Mouse (Mus musculus): ENCODE data around the gene Klhl21. TPM values are rescaled to one million over a fixed set of nuclear protein-coding genes. Genes with fewer than 3 reads are reported as not detected.

Klhl21 gene
- polyA plus RNA-seq, 2 experiments = 2.3 to 4.4 TPM

DNA sequence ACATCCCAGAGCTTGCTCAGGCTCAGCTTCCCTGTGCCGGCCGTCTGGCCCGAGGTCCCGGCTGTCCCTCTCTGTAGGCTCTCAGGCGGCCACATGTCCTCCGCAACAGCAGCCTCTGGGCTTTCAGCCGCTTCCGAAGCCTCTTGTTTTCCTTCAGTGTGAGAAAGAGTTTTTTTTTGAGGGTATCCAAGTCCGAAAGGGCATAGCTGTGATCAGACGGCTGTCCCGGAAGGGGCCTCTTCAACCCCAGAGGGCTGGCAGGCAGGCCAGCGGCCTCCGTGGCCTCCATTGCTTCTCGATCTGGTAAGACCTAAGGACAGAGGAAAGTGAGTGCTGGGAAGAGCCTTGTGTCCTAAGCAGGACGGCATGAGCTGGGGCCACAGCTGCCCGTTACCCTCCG is 25.6 kb upstream of the Klhl21 start:
- no peak for DNase-seq (ENCODE audit: low read depth in 3 of 3, low spot score in 3 of 3)
- Histone ChIP-seq H3K4me2 (ENCODE audit: low read depth) (no peak overlapping the region), H3K4me1 (replicated peaks; ENCODE audit: control insufficient read depth in 2 of 2, insufficient read depth in 2 of 2, low read length in 1 of 2) (peaks cover 5 to 7% of the 10 kb centered on the region in 2 experiments), H3K9me3 (ENCODE audit: control insufficient read depth, low read length) (no peaks in the 10 kb centered on the region), H3K27ac (no peak overlapping the region), H3K4me3 (ENCODE audit: insufficient read depth in 1 of 2, low read depth in 2 of 2, low read length in 2 of 2) (no peak overlapping the region), H3K36me3 (replicated peaks; ENCODE audit: control insufficient read depth, insufficient read depth, low read depth) (peaks cover 23% of the 10 kb centered on the region), H3K27me3 (ENCODE audit: control insufficient read depth, insufficient read depth, low read length) (no peaks in the 10 kb centered on the region), H3K9ac (replicated peaks) (no peak overlapping the region)
- WGBS (ENCODE audit: insufficient replicate concordance) = 48% methylated on average over 17 of the region's 17 CpGs
- no peak for TF ChIP-seq CTCF (IDR thresholded peaks at IDR 0.05; ENCODE audit: low read depth)
- TF ChIP-seq EP300 (IDR thresholded peaks at IDR 0.05; ENCODE audit: low read depth) = no peak
- no peak for ATAC-seq (ENCODE audit: insufficient read depth)

- H3K4me3 ChIP-seq (ENCODE audit: insufficient read depth in 1 of 2, low read depth in 2 of 2, low read length in 2 of 2) = no peak overlapping the region
- no peak overlapping the region for H3K9ac ChIP-seq (replicated peaks)
- ATAC-seq (ENCODE audit: insufficient read depth) = no peak
- H3K27ac ChIP-seq = no peak overlapping the region
- no peak for TF ChIP-seq CTCF (IDR thresholded peaks at IDR 0.05; ENCODE audit: low read depth)
- TF ChIP-seq EP300 (IDR thresholded peaks at IDR 0.05; ENCODE audit: low read depth) = no peak
- H3K27me3 ChIP-seq (ENCODE audit: control insufficient read depth, insufficient read depth, low read length) = no peaks in the 10 kb centered on the region
- peaks cover 20% of the 10 kb centered on the region for H3K36me3 ChIP-seq (replicated peaks; ENCODE audit: control insufficient read depth, insufficient read depth, low read depth)
- H3K9me3 ChIP-seq (ENCODE audit: control insufficient read depth, low read length) = no peaks in the 10 kb centered on the region
- no peak for DNase-seq (ENCODE audit: low read depth in 3 of 3, low spot score in 3 of 3)
- peaks cover 8 to 9% of the 10 kb centered on the region in 2 experiments for H3K4me1 ChIP-seq (replicated peaks; ENCODE audit: control insufficient read depth in 2 of 2, insufficient read depth in 2 of 2, low read length in 1 of 2)
- 35% methylated on average over 9 of the region's 9 CpGs for WGBS (ENCODE audit: insufficient replicate concordance)
- no peak overlapping the region for H3K4me2 ChIP-seq (ENCODE audit: low read depth)
Measured at GRCm38 (mm10) chr4:151983560-151983959, 25.0 kb upstream of the Klhl21 start.

DNA sequence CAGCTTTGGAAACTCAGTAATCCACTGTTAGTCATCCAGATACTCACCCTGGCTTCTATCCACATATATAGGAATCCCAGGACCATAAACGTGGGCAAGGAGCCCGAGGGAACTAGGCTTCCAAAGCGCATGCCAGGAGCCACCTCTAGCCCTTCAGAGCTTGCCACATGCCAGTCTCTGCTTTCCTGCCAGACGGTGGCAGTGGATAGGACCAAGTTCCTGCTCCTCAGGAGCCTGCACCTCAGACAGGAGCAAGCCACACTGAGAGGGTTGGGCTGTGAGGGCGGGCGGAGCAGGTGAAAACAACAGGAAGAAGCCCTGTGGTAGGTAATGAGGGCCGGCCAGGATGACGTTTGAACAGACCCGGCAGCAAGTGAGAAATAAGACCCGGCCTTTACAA is 22.7 kb upstream of the Klhl21 start:
- H3K27ac ChIP-seq = no peak overlapping the region
- TF ChIP-seq EP300 (IDR thresholded peaks at IDR 0.05; ENCODE audit: low read depth) = no peak
- no peak for TF ChIP-seq CTCF (IDR thresholded peaks at IDR 0.05; ENCODE audit: low read depth)
- no peak overlapping the region for H3K4me2 ChIP-seq (ENCODE audit: low read depth)
- no peak overlapping the region for H3K4me3 ChIP-seq (ENCODE audit: insufficient read depth in 1 of 2, low read depth in 2 of 2, low read length in 2 of 2)
- H3K9ac ChIP-seq (replicated peaks) = no peak overlapping the region
- no peaks in the 10 kb centered on the region; the same call in 1 of the 2 replicates for H3K27me3 ChIP-seq (ENCODE audit: control insufficient read depth, insufficient read depth, low read length)
- WGBS (ENCODE audit: insufficient replicate concordance) = 49% methylated on average over 10 of the region's 10 CpGs
- no peak for ATAC-seq (ENCODE audit: insufficient read depth)
- DNase-seq (ENCODE audit: low read depth in 3 of 3, low spot score in 3 of 3) = no peak
- peaks cover 12% of the 10 kb centered on the region in 2 experiments for H3K4me1 ChIP-seq (replicated peaks; ENCODE audit: control insufficient read depth in 2 of 2, insufficient read depth in 2 of 2, low read length in 1 of 2)
- no peaks in the 10 kb centered on the region for H3K9me3 ChIP-seq (ENCODE audit: control insufficient read depth, low read length)
- peaks cover 10% of the 10 kb centered on the region for H3K36me3 ChIP-seq (replicated peaks; ENCODE audit: control insufficient read depth, insufficient read depth, low read depth)

DNA sequence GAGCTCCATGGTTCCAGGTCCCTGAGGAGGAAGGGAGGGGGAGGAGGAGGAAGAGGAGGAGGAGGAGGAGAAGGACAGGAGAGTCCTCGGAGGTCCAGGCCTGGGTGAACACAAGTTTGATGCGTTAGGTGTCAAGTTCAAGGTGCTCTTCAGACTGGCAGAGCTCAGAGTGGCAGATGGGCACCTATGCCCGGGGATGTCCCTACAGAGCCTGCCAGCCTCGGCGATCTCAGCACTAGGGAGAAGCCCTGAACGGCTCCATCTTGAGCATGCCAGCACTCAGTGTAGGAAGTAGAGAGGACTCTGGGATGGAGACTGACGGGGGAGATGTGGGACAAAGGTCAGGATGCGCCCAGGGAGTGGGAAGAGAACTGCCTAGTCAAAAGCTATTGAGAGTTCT is 22.0 kb upstream of the Klhl21 start:
- Histone ChIP-seq H3K4me2 (ENCODE audit: low read depth) (no peak overlapping the region), H3K9ac (replicated peaks) (no peak overlapping the region), H3K27ac (no peak overlapping the region), H3K4me1 (replicated peaks; ENCODE audit: control insufficient read depth in 2 of 2, insufficient read depth in 2 of 2, low read length in 1 of 2) (peaks cover 12% of the 10 kb centered on the region in 2 experiments), H3K9me3 (ENCODE audit: control insufficient read depth, low read length) (no peaks in the 10 kb centered on the region), H3K36me3 (replicated peaks; ENCODE audit: control insufficient read depth, insufficient read depth, low read depth) (peaks cover 7% of the 10 kb centered on the region; the same call in 1 of the 2 replicates), H3K4me3 (ENCODE audit: insufficient read depth in 1 of 2, low read depth in 2 of 2, low read length in 2 of 2) (no peak overlapping the region), H3K27me3 (ENCODE audit: control insufficient read depth, insufficient read depth, low read length) (no peaks in the 10 kb centered on the region; the same call in 1 of the 2 replicates)
- 75% methylated on average over 8 of the region's 8 CpGs for WGBS (ENCODE audit: insufficient replicate concordance)
- no peak for TF ChIP-seq EP300 (IDR thresholded peaks at IDR 0.05; ENCODE audit: low read depth)
- TF ChIP-seq CTCF (IDR thresholded peaks at IDR 0.05; ENCODE audit: low read depth) = no peak
- DNase-seq (ENCODE audit: low read depth in 3 of 3, low spot score in 3 of 3) = no peak
- no peak for ATAC-seq (ENCODE audit: insufficient read depth)

GRCm38 (mm10) chr4:151988014-151988341 is 20.6 kb upstream of the Klhl21 start:
- peak overlapping the region; percentile 84 for H3K9ac ChIP-seq (replicated peaks)
- H3K36me3 ChIP-seq (replicated peaks; ENCODE audit: control insufficient read depth, insufficient read depth, low read depth) = peaks cover 11% of the 10 kb centered on the region; the same call in 1 of the 2 replicates
- 27% methylated on average over 10 of the region's 10 CpGs for WGBS (ENCODE audit: insufficient replicate concordance)
- peak overlapping the region; percentile 72 to 80 for H3K4me3 ChIP-seq (ENCODE audit: insufficient read depth in 1 of 2, low read depth in 2 of 2, low read length in 2 of 2)
- H3K9me3 ChIP-seq (ENCODE audit: control insufficient read depth, low read length) = no peaks in the 10 kb centered on the region
- H3K4me2 ChIP-seq (ENCODE audit: low read depth) = peak overlapping the region; percentile 99
- no peak for DNase-seq (ENCODE audit: low read depth in 3 of 3, low spot score in 3 of 3)
- H3K4me1 ChIP-seq (replicated peaks; ENCODE audit: control insufficient read depth in 2 of 2, insufficient read depth in 2 of 2, low read length in 1 of 2) = peaks cover 12% of the 10 kb centered on the region in 2 experiments
- H3K27me3 ChIP-seq (ENCODE audit: control insufficient read depth, insufficient read depth, low read length) = no peaks in the 10 kb centered on the region; the same call in 1 of the 2 replicates
- no peak for ATAC-seq (ENCODE audit: insufficient read depth)
- H3K27ac ChIP-seq = no peak overlapping the region
- TF ChIP-seq EP300 (IDR thresholded peaks at IDR 0.05; ENCODE audit: low read depth) (no peak), CTCF (IDR thresholded peaks at IDR 0.05; ENCODE audit: low read depth) (no peak)

Data from liver, embryonic 14.5 days (tissue).